Mouse (Mus musculus) stomach, embryonic 14.5 days (tissue): ENCODE measurements around the gene Letm1. TPM values are rescaled to one million over a fixed set of nuclear protein-coding genes. Genes with fewer than 3 reads are reported as not detected.

Experiments used
- polyA plus RNA-seq: library from polyadenylated mRNA; unstranded; fragments of >200 nt; fragmentation: Nextera tagmentation; extraction: Ambion mirVana; gene quantifications from 2 replicates; pipeline ENCODE4 v1.2.1, GENCODE M21; 2014

Gene Letm1
- polyA plus RNA-seq, 1 experiment from 2014 or later = 43.7 TPM

Other genes starting within 250 kb of the Letm1 start
- 66.0 and 66.8 TPM in 2 replicates for gene Fam53a, start 153.2 kb downstream of the Letm1 start, polyA plus RNA-seq
- 0.32 and 0.42 TPM in 2 replicates for gene Gm9903, start 152.9 kb downstream of the Letm1 start, polyA plus RNA-seq
- gene Slbp, start 130.2 kb downstream of the Letm1 start, polyA plus RNA-seq = 223 TPM in 2 replicates
- gene Tacc3, start 124.7 kb downstream of the Letm1 start, polyA plus RNA-seq = 168 and 174 TPM in 2 replicates
- 36.3 and 39.8 TPM in 2 replicates for gene Tmem129, start 124.4 kb downstream of the Letm1 start, polyA plus RNA-seq
- gene Fgfr3, start 61.1 kb downstream of the Letm1 start, polyA plus RNA-seq = 23.5 and 27.2 TPM in 2 replicates
- 53.5 and 60.4 TPM in 2 replicates for gene Nsd2, start 37.9 kb upstream of the Letm1 start, polyA plus RNA-seq
- gene Nelfa, start 153.6 kb upstream of the Letm1 start, polyA plus RNA-seq = 46.7 and 51.6 TPM in 2 replicates
- gene Gm1673, start 200.6 kb upstream of the Letm1 start, polyA plus RNA-seq = 71.7 and 89.8 TPM in 2 replicates
- gene Nat8l, start 213.2 kb upstream of the Letm1 start, polyA plus RNA-seq = 0.24 and 0.29 TPM in 2 replicates